Mouse (Mus musculus) hindbrain, embryonic 11.5 days (tissue): ENCODE results near the gene Kcnk2. TPM values are rescaled to one million over a fixed set of nuclear protein-coding genes. Genes with fewer than 3 reads are reported as not detected.
A peak's percentile ranks its signal among the peaks of the same experiment; 100 is the strongest.

ENCODE experiments used
- ATAC-seq: fragments of 200-750 bp; cut with Nextera tagmentation; 2 replicates; pipeline ENCODE4 v1.8.0; 2017; ENCODE audit warnings: mild to moderate bottlenecking, moderate TSS enrichment, moderate library complexity; ENCODE audit not compliant: low FRiP score
- DNase-seq: peaks from one replicate; pipeline ENCODE4 v3.0.0-alpha.2; 2015; ENCODE audit warnings: low spot score
- H3K27ac ChIP-seq: fragments of 300-500 bp; sonication (generic); 2 replicates; pipeline ENCODE4 v1.5.1; 2014; ENCODE audit warnings: mild to moderate bottlenecking, low read depth, low read length
- H3K27me3 ChIP-seq: fragments of 300-500 bp; sonication (generic); 2 replicates; pipeline ENCODE4 v1.6.1; 2014; ENCODE audit warnings: mild to moderate bottlenecking, low read length, moderate library complexity, mixed read lengths; ENCODE audit not compliant: control insufficient read depth, insufficient read depth
- H3K36me3 ChIP-seq: fragments of 300-500 bp; sonication (generic); 2 replicates; pipeline ENCODE4 v1.6.1; 2014; ENCODE audit warnings: mild to moderate bottlenecking, low read length, moderate library complexity, mixed read lengths; ENCODE audit not compliant: control insufficient read depth, insufficient read depth
- H3K4me1 ChIP-seq: fragments of 300-500 bp; sonication (generic); replicated peaks from 2 replicates; pipeline ENCODE4 v1.6.1; 2014; ENCODE audit warnings: low read length, mixed read lengths; ENCODE audit not compliant: control insufficient read depth, insufficient read depth
- H3K4me2 ChIP-seq: fragments of 300-500 bp; sonication (generic); replicated peaks from 2 replicates; pipeline ENCODE4 v1.6.1; 2014; ENCODE audit warnings: mild to moderate bottlenecking, low read depth, low read length
- H3K4me3 ChIP-seq: fragments of 300-500 bp; sonication (generic); 2 replicates; pipeline ENCODE4 v1.5.1; 2014; ENCODE audit warnings: low read depth, low read length
- H3K9ac ChIP-seq: fragments of 300-500 bp; sonication (generic); 2 replicates; pipeline ENCODE4 v1.6.1; 2014; ENCODE audit warnings: low read depth, low read length
- H3K9me3 ChIP-seq: fragments of 300-500 bp; sonication (generic); 2 replicates; pipeline ENCODE4 v1.6.1; 2016; ENCODE audit warnings: low read length; ENCODE audit not compliant: control insufficient read depth
- WGBS: fragments of 180-500 bp; shearing (Covaris S2); extraction: QIAGEN DNeasy Blood & Tissue Kit; methylation state at CpG from one replicate; pipeline ENCODE4 v1.1.7; 2014; 5-methylcytosine and 5-hydroxymethylcytosine counted together
- polyA plus RNA-seq: library from polyadenylated mRNA; unstranded; fragments of >200 nt; fragmentation: Nextera tagmentation; extraction: Ambion mirVana; gene quantifications from 2 replicates; pipeline ENCODE4 v1.2.1, GENCODE M21; 2014

Gene Kcnk2
- polyA plus RNA-seq, 1 experiment from 2014 or later, result 6.1 TPM

DNA sequence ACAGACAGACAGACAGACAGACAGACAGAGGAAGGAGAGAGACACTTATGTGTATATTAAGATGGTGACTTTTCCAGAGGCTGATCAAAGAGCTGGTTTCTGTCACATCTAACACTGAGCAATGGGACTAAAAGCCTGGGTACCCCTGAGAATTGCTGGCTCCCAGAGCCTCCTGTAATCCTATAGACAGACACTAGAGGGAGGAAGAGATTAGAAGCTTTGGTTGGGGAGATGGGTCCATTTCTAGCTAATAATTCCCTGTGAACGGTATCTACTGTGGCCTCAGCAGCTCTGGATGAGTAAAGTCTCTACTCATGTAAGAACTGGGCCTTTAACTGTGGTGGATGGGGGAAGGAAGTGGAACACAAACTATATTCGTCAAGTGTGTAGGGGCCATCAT lies 86.2 kb downstream of the Kcnk2 start:
- no peaks in the 10 kb centered on the region for H3K9me3 ChIP-seq
- 57% methylated on average over 2 of the region's 2 CpGs for WGBS

DNA sequence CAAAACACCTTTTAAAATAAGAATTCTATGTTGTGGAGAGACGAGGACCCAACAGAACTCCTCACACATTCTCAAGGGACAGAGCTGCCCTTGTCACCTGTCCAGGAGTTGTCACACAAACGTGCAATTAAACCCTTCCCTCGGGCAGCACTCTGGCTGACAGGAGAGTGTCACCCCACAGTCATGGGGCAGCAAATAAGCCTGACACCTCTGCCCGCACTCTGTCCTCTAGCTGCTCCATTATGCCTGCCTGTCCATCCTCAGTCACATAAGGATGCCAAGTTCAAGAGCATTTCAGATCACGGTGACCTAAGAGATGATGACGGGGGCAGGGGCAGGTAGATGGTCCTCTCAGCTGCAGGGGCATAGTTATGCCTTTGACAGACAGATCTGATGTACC lies 87.6 kb downstream of the Kcnk2 start:
- Histone ChIP-seq H3K4me2 (no peak overlapping the region), H3K4me3 (no peak overlapping the region), H3K36me3 (no peaks in the 10 kb centered on the region), H3K9me3 (no peaks in the 10 kb centered on the region), H3K9ac (no peak overlapping the region), H3K27me3 (no peaks in the 10 kb centered on the region), H3K27ac (no peak overlapping the region), H3K4me1 (no peaks in the 10 kb centered on the region)
- 73% methylated on average over 6 of the region's 6 CpGs for WGBS
- ATAC-seq (no peak), DNase-seq (no peak)

More for the DNA sequence above, 86.2 kb downstream of the Kcnk2 start:
- no peaks in the 10 kb centered on the region for H3K27me3 ChIP-seq
- no peaks in the 10 kb centered on the region for H3K36me3 ChIP-seq
- peak; percentile 9 for DNase-seq
- no peak overlapping the region for H3K4me2 ChIP-seq
- no peak overlapping the region for H3K9ac ChIP-seq
- H3K27ac ChIP-seq, result no peak overlapping the region
- H3K4me1 ChIP-seq, result no peaks in the 10 kb centered on the region
- ATAC-seq, result no peak
- no peak overlapping the region for H3K4me3 ChIP-seq

DNA sequence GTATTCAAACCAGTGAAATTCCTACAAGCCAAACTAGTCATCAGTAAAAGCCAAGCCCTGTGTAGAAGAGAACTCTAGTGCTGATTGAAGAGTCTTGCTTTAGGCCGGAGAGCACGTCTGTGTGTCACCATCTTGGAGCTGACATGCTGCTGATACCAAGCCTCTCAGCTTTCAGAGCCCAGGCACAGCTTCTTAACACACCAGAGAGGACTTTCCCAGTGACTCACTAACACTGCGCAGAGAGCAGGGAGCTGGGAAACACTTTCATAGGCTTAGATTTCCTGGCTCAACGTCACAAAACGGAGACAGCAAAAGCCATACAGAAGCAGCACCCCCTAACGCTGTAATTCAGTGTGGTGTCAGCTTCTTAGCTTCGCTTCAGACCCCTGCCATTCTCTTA lies 88.3 kb downstream of the Kcnk2 start:
- Histone ChIP-seq H3K4me2 (no peak overlapping the region), H3K4me3 (no peak overlapping the region), H3K36me3 (no peaks in the 10 kb centered on the region), H3K27me3 (no peaks in the 10 kb centered on the region), H3K27ac (no peak overlapping the region), H3K4me1 (no peaks in the 10 kb centered on the region), H3K9ac (no peak overlapping the region), H3K9me3 (no peaks in the 10 kb centered on the region)
- ATAC-seq, result no peak
- 75% methylated on average over 7 of the region's 7 CpGs for WGBS
- DNase-seq, result no peak

DNA sequence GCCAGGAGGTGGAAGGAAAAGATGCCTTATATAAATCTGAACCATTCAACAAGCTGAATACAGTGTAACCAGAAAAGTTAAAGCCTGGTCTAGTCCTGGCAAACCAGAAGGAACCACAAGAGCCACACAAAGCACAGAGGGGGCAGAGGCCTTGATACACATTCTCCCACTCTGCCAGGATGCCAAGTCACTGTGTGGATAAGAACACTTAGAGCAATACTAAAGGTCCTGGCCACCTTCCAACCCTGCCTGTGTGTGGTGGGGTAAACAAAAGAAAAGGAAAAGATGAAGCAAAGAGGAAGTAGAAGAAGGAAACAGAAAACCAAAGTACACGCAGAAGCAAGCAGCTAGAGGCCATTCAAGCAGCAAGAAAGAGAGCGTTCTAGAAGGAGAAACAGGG lies 91.9 kb downstream of the Kcnk2 start:
- DNase-seq (no peak), ATAC-seq (no peak)
- Histone ChIP-seq H3K4me1 (no peaks in the 10 kb centered on the region), H3K36me3 (no peaks in the 10 kb centered on the region), H3K27ac (no peak overlapping the region), H3K4me3 (no peak overlapping the region), H3K9me3 (no peaks in the 10 kb centered on the region), H3K27me3 (no peaks in the 10 kb centered on the region), H3K4me2 (no peak overlapping the region), H3K9ac (no peak overlapping the region)
- WGBS, result 89% methylated on average over 2 of the region's 2 CpGs

DNA sequence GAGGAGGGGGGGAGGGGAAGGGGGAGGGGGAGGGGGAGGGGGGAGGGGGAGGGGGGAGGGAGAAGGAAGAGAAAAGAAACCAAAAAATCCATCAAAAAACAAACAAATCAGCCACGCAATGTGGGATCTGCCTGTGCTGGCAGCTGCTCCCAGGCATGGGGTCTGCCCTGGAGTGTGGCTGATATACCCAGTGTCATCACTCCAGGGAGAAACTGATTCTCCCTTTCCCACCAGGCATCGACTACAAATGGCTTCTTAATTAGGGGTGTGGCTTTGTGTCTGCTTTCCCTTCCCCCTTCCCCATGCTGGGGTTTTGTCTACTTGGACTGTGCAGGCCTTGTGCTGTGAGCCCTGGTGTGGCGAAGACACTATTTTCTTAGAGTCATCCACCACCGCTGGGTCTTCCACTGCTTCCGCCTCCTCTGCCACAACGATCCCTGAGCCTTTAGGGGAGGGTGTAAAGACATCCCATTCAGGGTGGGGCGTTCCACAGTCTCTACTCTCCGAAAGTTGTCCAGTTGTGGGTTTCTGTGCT lies 97.0 kb downstream of the Kcnk2 start:
- Histone ChIP-seq H3K36me3 (no peaks in the 10 kb centered on the region), H3K9ac (no peak overlapping the region), H3K4me1 (no peaks in the 10 kb centered on the region), H3K4me2 (no peak overlapping the region), H3K9me3 (no peaks in the 10 kb centered on the region), H3K27ac (no peak overlapping the region), H3K27me3 (no peaks in the 10 kb centered on the region), H3K4me3 (no peak overlapping the region)
- peak; percentile 6 for DNase-seq
- ATAC-seq, result peak; percentile 68
- WGBS, result 73% methylated on average over 8 of the region's 8 CpGs

DNA sequence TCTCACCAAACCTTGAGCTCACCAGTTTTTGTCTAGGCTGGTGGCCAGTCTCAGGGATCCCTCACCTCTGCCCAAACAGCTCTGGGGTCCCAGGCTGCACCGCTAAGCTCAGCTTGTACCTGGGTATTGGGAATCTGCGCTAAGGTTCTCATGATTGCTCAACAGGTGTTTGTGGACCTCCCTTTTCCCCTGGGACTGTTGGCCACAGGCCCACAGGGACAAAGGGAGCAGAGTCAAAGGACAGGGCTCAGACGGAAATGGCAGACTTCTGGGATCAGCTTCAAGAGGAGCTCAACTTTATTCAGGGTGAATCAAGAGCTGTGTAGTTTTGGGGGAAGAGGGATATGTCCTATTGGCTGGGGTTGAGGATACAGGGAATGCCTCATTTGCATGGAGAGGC lies 99.1 kb downstream of the Kcnk2 start:
- Histone ChIP-seq H3K36me3 (no peaks in the 10 kb centered on the region), H3K4me2 (no peak overlapping the region), H3K9me3 (no peaks in the 10 kb centered on the region), H3K4me1 (no peaks in the 10 kb centered on the region), H3K27me3 (no peaks in the 10 kb centered on the region), H3K27ac (no peak overlapping the region), H3K4me3 (no peak overlapping the region), H3K9ac (no peak overlapping the region)
- DNase-seq (no peak), ATAC-seq (no peak)
- 93% methylated on average over 3 of the region's 3 CpGs for WGBS

DNA sequence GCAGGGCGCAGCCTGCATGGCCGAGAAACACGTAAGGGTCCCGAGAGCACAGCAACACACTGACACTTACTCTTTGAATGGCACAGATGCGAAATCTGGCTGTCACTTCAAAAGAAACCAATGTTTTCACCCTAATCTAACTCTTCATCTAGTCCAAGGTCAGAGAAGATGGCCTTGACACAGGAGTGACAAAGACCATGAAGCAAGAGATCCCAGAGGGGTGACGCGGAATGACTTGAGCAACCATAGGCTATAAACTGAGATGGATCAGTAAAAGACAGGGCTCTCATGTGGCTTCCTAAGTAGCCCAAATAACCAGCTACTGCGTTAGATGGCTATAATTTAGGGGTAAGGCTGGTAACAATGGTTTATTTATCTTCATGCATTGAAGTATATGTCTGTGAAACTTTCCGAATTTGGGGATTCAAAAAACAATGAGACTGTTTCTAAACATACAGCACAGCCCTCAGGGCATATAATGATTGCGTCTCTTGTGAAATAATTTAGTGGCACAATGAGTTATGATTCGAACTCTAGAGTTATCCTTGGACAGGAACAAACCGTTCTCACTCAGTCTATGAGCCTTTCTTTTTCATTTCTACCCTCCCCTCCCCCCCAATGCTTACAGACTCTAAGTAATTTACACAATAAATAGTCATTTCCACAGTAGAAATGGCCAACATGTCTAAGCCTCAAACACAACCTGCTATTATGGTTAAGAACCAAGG lies 108.2 kb downstream of the Kcnk2 start:
- no peak overlapping the region for H3K27ac ChIP-seq
- H3K27me3 ChIP-seq, result no peaks in the 10 kb centered on the region
- ATAC-seq (no peak), DNase-seq (no peak)
- no peak overlapping the region for H3K9ac ChIP-seq
- WGBS, result 86% methylated on average over 12 of the region's 12 CpGs
- no peaks in the 10 kb centered on the region for H3K9me3 ChIP-seq
- no peak overlapping the region for H3K4me2 ChIP-seq
- H3K4me1 ChIP-seq, result no peaks in the 10 kb centered on the region
- H3K36me3 ChIP-seq, result no peaks in the 10 kb centered on the region
- H3K4me3 ChIP-seq, result no peak overlapping the region

DNA sequence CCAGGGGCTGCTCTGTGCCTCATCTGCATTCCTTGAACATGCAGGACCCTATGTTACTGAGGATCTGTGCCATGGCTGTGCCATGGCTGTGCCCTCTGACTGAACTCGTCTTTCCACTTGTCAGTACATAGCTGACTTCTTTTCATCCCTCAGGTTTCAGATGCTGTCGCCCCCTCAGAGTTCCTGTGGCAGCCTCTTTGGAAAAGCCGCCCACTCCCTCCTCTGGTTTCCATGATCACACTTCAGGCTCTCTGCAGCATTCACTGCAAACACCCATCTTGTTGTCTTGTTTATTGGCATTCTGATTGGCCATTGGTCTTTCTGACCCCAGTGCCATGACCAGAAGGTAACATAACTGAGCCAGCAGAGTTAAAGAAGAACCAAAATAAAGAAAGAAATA lies 111.2 kb downstream of the Kcnk2 start:
- WGBS, result 53% methylated on average over 3 of the region's 3 CpGs
- Histone ChIP-seq H3K4me2 (no peak overlapping the region), H3K36me3 (no peaks in the 10 kb centered on the region), H3K9me3 (no peaks in the 10 kb centered on the region), H3K4me1 (no peaks in the 10 kb centered on the region), H3K27ac (no peak overlapping the region), H3K27me3 (no peaks in the 10 kb centered on the region), H3K9ac (no peak overlapping the region), H3K4me3 (no peak overlapping the region)
- ATAC-seq (no peak), DNase-seq (no peak)

DNA sequence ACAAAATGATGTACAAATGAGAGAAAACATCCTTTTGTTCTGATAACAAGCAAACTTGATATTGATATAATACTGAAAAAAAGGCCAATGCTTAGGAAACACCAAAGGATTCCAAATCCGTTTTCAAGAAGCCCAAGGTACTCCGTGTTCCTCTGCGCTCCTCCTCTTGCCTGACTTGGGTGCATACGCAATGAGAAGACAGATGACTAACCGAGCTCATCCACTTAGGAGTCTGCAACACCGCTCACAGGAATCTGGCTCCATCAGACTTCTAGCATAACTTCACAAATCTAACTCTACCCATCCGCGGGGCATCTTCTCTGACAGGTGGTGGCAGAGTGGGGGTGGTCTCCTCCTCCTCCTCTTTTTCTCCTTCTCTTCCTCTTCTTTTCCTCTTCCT lies 113.1 kb downstream of the Kcnk2 start:
- H3K4me1 ChIP-seq, result no peaks in the 10 kb centered on the region
- H3K4me3 ChIP-seq, result no peak overlapping the region
- no peaks in the 10 kb centered on the region for H3K9me3 ChIP-seq
- ATAC-seq (no peak), DNase-seq (no peak)
- no peaks in the 10 kb centered on the region for H3K27me3 ChIP-seq
- H3K4me2 ChIP-seq, result no peak overlapping the region
- H3K36me3 ChIP-seq, result no peaks in the 10 kb centered on the region
- H3K9ac ChIP-seq, result no peak overlapping the region
- 91% methylated on average over 8 of the region's 8 CpGs for WGBS
- no peak overlapping the region for H3K27ac ChIP-seq
